Mouse (Mus musculus) gastrocnemius, adult 18-20 months (tissue): ENCODE data around the gene Pcp4. TPM values are rescaled to one million over a fixed set of nuclear protein-coding genes. Genes with fewer than 3 reads are reported as not detected.
A peak's percentile ranks its signal among the peaks of the same experiment; 100 is the strongest.

ENCODE experiments used
- DNase-seq: peaks from one replicate; pipeline ENCODE4 v3.0.0; 2021; ENCODE audit warnings: low spot score
- total RNA-seq, 2 experiments: library from RNA; stranded (reverse); gene quantifications; 2 replicates each; pipeline ENCODE4 v1.2.3; 2021

Gene Pcp4
- total RNA-seq, 2 experiments from 2014 or later: not detected

DNA sequence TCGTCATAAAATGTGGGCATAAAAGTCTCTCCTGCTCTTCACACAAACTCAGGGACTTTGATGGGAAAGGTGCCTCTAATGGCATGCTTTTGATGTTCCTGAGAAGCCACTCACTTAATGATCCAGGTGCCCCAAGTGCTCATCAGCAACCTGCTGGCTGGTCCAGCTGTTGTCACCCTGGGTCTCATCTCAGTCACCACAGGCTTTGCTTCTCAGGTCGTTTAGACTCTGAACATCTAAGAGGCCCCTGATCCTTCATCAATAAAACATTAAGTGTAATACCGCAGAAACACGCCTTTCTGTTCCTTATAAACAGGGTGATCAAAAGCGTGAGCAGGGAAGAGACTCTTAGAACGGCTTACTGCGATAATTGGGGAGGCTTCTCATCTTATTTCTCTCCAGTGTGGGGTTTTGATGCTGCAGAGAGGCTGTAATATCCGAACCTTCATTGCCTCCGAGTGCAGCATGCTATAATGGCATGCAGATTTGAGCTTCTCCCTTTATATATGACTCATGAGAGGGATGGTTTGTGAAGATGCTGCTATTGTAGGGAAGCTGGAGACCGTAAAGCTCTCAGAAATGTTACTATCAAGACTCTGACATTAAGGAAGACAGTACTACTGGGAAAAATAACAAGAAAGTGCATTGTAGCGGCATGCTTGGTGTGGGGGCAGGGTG lies 19.7 kb downstream of the Pcp4 start:
- no peak for DNase-seq

DNA sequence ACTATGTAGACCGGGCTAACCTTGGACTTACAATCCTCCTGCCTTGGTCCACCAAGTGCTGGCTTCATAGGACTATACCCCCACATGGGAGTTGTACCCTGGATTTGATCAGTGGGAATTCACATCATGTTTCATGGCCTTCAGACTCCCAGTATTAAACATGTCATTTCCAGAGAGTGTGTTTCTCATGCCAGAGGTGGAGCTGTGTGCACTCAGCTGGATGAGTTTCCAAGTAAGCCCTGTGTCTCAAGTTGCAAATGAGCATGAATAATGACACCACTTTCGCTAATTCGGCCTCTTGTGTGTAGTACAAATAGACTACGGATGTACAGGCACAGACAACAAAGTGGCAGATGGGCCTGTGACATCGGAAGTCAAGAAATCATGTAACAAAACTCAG lies 20.6 kb downstream of the Pcp4 start:
- no peak for DNase-seq

DNA sequence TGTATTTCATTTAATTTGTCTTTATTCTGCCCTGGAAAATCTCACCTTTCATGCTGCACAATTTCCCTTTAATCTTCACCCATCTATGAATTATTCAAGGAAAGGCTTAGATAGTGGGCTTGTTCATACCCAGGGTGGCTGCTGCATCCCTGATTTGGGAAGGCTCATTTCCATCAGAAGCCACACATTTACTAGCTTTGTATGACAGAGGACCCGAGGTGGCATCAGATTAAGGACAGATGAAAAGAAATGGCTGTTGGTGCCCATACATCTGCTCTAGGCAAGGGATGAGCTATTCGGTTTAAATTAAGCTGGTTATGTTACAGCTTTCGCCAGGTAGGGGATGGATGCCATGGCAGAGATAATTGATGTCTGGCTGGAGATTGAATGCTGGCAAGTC lies 24.1 kb downstream of the Pcp4 start:
- no peak for DNase-seq

DNA sequence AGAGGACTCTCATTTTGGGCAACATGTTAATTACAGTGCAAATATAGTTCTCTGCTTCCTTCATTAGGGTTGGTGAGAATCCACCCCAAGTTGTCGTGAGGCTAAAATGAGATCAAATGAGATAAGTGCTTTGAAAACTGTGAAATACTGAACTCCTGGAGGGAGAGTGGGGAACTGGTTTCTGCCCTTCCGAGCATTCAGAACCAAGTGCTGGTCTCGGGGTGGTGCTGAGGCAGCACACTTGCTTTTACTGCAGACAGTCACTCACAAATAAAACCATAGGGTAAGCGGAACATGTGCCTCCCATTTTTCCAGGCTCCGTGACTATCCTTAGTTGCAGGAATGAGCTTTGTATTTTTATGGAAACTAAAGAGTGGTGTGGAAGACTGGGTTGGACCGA lies 26.7 kb downstream of the Pcp4 start:
- no peak for DNase-seq

DNA sequence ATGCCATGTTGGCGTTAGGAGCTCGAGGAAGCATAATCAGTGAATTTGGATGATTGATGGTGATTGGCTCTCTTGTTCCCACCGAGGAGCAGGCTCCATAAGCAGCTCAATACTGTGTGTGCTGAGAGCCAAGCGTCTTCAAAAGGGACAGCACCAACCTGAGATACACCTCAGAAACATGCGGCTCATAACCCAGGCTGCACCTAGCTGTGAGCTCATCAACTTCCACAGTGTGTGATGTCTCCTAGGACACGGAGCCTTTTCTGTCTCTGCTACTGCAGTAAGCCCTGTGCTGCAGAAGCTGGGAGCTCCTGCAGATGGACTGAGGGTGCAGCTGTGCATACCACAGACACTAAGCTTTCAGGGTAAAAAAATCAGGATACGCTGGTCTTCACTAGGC lies 31.5 kb downstream of the Pcp4 start:
- DNase-seq: no peak

DNA sequence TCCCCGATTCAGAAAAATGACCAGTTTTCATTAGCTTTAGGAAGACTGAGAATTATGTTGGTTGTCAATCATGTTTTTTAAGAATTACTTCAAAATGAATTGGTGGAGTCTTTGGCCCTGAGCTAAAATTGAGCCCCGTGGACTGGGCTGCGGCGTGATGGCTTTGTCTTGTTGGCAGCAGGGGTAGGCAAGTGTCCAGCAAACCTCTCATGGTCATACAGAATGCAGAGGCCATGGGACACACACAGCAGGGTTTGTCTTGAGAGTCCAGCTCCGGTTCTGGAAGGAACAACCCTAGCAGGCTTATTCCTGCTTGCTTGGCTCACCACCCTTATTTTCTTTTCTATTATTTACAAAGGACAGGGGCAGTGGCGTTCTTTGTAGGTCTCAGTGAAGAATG lies 33.8 kb downstream of the Pcp4 start:
- no peak for DNase-seq

DNA sequence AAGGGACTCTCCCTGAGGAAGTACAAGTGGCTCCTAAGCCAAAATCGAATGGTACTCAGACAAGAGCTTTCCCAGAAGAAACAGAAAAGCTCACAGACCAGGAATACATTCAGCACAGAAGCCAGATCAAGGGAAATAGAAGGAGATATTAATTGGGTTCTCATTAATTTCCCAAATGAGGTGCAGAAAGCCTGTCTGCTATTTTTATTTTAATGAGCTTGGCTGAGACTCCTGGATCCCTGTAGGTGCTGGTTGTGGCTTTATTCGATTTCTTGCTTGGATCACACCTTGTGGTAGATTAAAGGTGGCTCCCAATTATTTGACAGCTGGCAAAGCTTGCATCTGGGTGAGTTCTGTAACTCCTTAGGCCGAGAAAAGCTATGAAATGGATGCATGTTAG lies 35.2 kb downstream of the Pcp4 start:
- DNase-seq: no peak

DNA sequence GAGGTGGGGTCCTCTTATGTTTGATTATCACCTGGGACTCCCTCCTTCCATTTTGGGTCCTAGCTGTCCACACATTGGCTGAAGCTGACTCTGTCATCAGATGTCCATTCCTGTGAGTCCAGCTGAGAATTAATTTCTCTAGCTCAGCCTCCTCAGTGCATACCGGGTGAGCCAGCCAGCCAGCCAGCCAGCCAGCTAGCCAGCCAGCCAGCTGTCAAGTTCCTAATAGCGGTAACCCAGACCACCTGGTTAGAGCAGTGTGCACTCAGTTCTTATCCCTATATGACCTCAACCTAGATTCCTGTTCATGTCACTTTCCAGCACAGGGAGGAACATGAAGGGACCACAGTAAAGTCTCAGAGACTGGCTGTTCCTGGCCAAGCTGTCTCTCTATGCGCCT lies 47.1 kb downstream of the Pcp4 start:
- DNase-seq: peak; percentile 7

DNA sequence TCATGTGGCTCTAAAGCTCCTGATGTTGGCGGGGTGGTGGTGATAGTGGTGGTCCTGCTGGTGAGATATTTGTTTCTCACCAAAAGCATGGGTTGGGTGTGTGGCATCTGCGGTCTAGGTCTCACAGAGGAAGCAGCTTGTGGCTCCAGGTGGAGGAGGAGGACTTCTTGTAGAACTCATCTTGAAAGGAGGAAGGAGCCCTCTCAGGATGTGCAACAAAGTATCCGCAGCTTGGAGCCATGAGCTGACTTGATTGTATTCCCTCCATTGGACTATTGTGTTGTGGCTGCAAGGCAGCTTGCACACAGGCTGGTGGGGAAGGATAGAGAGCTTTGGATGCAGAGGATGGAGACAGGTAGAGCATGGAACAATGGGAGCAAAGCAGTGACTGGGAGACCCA lies 60.1 kb downstream of the Pcp4 start:
- DNase-seq: no peak

DNA sequence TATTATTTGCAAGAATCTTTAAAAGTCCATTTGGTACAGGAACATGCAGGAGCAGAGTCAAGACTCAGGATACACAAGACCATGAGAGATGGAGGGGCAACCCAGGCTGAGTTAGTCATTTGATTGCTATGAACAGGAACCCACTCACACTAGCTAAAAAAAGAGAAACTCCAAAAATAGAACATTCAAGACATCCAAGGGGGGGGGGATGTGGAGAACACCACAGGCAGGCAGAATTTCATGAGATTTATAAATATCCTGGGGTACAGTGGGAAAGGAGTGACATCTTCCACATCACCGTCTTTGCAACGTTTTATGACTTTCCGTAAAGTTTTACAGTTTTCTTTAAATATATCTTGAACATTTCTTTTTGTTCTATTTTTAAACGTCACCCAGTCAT lies 61.1 kb downstream of the Pcp4 start:
- DNase-seq: no peak

DNA sequence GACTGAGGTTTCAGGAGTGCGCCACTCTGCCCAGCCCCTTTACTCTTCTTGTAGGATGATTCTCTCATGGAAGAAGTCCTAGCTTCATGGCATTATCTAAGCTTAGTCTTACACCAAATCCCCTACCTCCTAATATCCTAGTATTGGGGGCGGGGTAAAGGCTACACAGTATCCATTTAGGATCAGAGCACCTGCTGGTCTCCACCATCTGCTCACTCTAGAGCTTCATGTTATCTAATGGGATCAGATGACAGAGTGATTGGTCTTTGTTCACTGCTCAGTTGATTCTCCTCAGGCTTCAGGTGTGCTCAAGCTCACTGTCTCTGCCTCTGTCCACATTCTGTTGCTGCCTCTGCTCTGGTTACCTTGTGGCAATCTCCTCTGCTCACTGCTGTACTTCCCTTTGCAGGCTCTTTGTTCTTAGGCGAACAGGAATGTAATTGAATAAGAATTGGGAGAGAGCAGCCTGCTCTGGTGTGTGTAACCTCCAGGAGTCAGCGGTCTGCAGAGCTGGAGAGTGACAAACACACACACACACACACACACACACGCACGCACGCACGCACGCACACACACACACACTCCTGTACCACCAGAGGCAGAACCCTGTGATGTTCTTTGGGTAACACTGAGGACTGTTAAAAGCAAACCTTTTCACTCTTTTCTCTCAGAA lies 62.6 kb downstream of the Pcp4 start:
- DNase-seq: no peak

DNA sequence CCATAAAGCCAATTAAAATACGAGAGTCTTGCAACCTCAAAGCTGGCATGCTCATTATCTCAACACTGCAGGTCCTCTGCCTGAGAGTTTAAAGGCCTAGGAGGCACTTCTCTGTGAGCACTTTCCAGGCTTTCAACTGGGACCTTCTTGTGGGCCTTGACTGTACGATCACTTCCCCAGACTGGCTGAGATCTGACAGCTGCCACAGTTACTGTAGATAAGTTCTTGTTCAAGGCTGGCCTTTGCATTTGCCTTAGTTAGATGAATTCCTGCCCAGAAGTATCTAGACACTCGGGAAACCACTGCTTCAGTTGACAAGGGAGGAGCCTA lies 63.1 kb downstream of the Pcp4 start:
- DNase-seq: no peak

DNA sequence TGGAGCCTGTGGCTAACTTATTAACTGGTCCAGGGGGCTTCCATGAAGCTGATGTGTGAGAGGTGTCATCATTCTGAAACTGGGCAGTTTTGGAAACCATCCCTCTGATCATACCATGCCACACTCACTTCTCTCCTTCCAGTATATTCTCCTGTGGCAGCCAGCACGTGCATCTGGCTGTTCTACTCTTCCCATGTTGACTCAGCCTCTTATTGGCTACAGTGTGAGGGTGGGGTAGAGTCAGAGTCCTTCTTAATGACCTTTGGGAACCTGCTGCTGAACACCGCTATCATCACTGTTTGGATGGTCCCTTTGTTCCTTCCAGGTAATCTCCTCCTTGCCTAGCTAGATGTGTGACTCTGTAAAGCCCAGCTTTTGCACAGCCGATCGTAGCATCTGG lies 63.6 kb downstream of the Pcp4 start:
- DNase-seq: no peak

DNA sequence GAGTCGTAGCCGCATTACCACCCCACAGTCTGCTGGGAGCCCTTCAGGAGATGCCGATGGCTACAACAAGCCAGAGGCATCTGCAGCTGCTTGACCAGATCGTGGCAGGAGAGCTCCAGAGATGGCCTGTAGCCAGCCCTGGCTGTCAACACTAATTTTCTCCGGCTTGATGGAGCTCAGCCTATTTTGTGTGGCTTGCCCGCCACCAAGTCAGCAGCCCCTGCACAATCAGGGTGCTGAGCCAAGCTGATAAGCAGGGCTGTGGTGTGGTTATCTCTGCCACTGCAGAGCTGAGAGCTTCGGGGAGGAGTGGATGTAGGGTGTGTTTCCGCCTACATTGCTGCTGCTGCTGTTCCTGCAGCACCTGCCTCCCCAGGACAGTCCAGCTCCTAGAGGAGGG lies 66.3 kb downstream of the Pcp4 start:
- DNase-seq: no peak

DNA sequence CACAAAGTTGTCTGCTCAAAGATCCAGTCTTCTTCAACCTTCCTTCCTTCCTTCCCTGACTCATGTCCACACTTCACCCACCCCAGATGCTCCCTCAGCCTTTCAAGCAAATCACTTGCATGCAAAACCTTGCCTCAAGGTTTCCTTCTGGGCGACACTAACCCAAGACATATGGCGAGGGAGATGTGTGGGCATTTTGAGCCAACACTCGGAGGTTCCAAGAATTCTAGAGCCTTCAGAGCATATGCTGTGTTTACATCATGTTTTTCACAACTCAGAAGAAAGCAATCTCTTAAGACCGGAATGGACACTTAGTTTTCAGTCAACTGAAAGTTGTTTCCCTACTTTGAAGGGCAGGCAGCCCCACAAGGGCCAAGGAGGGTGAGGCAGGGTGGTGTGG lies 67.9 kb downstream of the Pcp4 start:
- DNase-seq: no peak

DNA sequence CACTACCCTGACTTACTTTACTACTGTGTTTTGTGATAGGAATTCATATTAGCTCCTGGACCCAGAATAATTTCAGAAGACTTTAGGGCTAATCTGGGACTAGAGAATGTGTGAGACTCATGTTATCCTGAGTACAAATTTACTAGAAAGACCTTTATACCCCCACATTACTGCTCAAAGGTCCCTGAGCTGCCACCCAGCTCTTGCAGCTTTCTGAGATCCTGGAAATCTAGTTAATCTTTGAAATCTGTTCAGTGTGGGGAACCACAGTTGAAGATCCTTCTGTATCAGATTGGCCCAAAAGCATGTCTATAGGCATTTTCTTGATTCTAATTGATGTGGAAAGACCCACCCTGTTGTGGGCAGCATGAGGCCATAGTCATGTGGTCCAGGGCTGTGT lies 69.0 kb downstream of the Pcp4 start:
- no peak for DNase-seq

DNA sequence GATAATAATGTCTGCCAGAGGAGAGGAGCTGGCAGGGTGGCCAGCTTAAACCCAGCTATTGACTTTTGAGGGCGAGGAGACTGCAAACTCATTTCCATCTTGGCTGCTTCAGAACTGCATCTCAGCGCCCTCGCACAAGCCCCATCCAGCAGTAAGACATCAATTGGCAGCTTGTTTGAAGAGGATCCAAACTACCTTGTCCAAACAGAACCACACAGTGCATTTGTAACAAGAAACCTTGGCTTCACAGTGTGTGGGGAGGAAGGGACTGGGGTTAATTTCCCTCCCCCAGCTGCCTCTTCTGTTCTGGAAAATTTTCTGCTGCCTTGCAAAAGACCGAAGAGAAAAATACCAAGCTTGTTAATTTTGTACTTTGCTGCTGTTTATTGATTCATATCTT lies 71.7 kb downstream of the Pcp4 start:
- DNase-seq: no peak

DNA sequence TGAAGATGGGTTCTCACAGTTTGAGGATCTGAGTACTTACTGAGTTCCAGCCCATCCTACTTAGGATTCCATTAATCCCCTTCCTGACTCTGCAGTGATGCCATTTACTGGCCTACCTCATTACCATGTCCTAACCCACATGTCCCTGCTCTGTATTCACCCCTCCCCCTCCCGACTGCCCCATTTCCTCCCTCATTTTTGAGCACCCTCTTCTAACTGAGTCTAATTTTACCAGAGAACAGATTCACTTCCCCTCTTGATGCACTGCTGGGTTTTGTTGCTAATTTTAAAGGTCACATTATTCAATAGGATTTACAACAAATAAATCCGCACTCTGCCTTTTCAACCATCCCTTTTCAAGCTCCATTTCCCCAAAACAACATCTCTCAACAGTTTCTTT lies 73.7 kb downstream of the Pcp4 start:
- no peak for DNase-seq

DNA sequence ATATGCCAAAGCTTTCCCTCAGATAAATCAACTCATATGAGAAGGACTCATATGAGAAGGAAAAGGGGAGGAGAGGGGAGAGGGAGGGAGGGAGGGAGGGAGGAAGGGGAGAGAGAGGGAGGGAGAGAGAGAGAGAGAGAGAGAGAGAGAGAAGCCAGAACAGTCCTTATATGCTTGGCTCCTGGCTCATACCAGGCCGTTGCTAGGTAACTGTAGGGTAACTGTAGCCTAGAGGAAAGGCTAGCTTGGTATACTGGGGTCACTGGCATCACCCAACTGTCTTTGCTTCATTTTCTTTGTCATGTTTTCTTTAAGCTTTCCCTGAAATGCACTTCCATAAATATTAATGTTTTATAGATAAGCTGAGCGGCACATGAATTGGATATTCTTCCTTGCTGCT lies 85.3 kb downstream of the Pcp4 start:
- DNase-seq: no peak

DNA sequence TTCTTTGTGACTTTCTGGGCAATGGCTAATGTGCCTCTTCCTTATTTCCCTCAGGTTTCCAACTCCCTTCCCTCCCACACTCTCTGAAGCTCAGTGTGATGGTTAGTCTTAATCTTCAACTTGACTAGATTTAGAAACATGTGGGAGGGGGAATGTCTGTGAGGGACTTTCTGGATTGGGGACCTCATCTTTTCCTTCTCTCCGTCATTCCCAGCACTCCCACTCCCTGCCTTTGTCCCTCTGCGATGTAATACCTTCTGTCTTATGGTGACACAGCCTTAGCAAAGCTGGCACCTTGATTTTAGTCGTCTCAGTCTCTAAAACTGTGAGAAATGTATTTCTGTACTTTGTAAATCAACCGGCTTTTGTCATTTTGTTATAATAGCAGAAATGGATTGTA lies 88.0 kb downstream of the Pcp4 start:
- DNase-seq: no peak

DNA sequence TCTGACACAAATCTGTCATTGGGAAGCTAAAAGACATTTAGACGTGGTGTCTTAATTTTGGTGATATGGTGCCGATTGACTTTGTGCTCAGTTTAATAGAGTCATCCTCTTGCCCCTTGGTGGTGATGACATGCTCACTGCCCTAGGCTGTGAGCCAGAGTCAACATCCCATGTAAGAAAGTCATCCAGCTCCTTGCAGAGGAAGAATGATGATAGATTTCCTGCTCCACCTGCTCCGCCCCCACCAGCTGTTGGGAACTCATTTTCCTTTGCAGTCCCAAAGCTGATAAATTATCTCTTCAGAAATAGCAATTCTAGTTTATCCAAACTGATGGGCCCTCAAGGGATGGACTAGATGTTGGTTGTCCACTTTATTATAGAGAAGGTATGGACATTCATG lies 89.2 kb downstream of the Pcp4 start:
- DNase-seq: no peak

DNA sequence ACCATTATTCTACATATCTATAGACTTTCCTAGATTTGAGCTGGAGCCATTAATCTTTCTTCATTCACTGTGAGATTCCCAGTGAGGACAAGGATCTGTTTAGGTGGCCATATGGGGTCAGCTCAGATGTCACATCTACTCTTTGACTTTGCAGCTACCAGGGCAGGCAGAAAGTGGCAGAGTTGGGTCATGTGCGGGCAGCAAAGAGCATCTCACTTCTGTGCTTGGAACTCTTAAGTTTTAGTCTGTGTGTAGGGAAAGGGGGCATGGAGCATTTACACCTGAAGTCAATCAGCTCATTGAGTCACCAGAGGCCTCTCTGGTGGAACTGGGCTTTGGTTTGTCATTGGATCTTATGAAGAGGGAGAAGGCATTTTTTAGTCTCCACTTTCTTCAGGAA lies 90.9 kb downstream of the Pcp4 start:
- no peak for DNase-seq

DNA sequence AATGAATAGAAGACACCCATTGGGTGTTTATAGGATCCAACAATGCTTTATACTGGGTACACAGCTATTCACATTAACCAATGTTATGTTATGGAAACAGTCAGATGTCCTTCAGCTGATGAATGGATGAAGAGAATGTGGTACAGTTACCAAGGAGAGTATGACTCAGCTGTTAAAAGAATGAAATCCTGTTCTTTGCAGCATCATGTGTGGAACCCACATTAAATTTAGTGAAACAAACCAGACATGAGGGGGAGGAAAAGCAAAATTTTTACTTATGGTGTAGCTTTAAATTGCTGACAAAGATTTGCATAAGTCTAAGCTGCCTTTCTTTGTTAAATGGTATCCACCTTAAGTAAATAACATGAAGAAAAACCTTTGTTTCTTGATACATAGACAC lies 92.4 kb downstream of the Pcp4 start:
- DNase-seq: no peak
